Mouse (Mus musculus) stomach, adult 2 months (tissue): ENCODE data around the gene Dusp9. TPM values are rescaled to one million over a fixed set of nuclear protein-coding genes. Genes with fewer than 3 reads are reported as not detected.

Experiments
- polyA plus RNA-seq: library from polyadenylated mRNA; depleted of rRNA; stranded (reverse); fragments of >200 nt; gene quantifications from 2 replicates; pipeline ENCODE4 v1.2.3, GENCODE M21; 2012; rRNA removed

Dusp9 gene
- 0.37 and 0.69 TPM in 2 replicates for polyA plus RNA-seq

GRCm38 (mm10) chrX:73639255-73639675 is at the start of gene Dusp9:
Gene Dusp9, plus strand, starts transcription at chrX:73639419.

DNA sequence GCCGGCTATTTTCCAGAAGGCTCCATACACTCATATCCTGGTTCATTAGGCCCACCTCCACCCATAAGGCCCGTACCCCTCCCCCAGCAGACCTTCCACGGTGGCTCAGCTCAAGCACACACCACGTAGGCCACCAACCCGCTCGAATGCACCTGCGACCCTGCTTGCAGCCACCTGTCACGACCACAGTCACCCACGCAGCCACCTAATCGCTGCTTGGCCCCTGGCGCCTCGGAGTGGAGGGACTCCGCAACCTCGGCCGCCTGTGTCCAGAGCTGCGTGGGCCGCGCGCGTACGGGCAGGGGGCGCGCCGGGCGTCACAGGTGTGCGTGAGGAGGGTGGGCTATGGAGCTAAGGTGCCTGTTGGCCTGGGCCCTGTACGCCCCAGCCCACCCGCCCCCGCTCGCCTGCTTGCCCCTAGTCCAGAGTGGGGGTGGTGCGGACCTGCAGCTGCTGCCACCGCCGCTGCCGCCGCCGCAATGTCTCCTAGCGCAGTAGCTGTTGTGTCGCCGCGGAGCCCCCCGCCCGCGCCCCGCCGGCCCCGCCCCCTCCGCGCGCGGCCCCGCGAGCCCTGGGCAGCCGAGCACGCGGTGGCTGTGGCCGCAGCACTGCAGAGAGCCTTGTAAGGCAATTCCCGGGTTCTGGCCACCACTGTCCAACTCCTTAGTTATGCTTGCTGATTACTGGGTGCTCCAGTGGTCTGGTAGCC is 20.5 kb downstream of the Dusp9 start, which contains the start of gene Pnck:
TSS of gene Pnck (minus strand) at position 543 of the 709 bp plus-strand sequence.

GRCm38 (mm10) chrX:73672879-73673618 is 33.8 kb downstream of the Dusp9 start, which contains the start of gene Slc6a8:
Gene Slc6a8, plus strand, starts transcription at chrX:73673150.

Other genes with a start within 250 kb of the Dusp9 start
- not detected in 2 replicates for gene Gm18336, start 240.7 kb upstream of the Dusp9 start, polyA plus RNA-seq
- gene Zfp92, start 228.3 kb upstream of the Dusp9 start, polyA plus RNA-seq, result 0.03 TPM in 1 of 2 replicates, not detected in the other
- 97.8 and 195 TPM in 2 replicates for gene Trex2, start 204.1 kb upstream of the Dusp9 start, polyA plus RNA-seq
- gene Haus7, start 180.4 kb upstream of the Dusp9 start, polyA plus RNA-seq, result 6.3 and 7.0 TPM in 2 replicates
- gene Bgn, start 155.8 kb upstream of the Dusp9 start, polyA plus RNA-seq, result 139 and 158 TPM in 2 replicates
- 0.06 and 0.10 TPM in 2 replicates for gene Atp2b3, start 136.3 kb upstream of the Dusp9 start, polyA plus RNA-seq
- gene Pnck, start 20.7 kb downstream of the Dusp9 start, polyA plus RNA-seq, result 11.4 and 14.7 TPM in 2 replicates
- gene Slc6a8, start 33.7 kb downstream of the Dusp9 start, polyA plus RNA-seq, result 39.7 and 46.3 TPM in 2 replicates
- gene Bcap31, start 76.8 kb downstream of the Dusp9 start, polyA plus RNA-seq, result 10.6 and 15.5 TPM in 2 replicates
- 6.8 and 7.9 TPM in 2 replicates for gene Abcd1, start 77.2 kb downstream of the Dusp9 start, polyA plus RNA-seq
- gene Plxnb3, start 117.7 kb downstream of the Dusp9 start, polyA plus RNA-seq, result 0.62 and 1.2 TPM in 2 replicates
- gene Srpk3, start 135.0 kb downstream of the Dusp9 start, polyA plus RNA-seq, result 4.5 and 7.2 TPM in 2 replicates
- gene Idh3g, start 147.5 kb downstream of the Dusp9 start, polyA plus RNA-seq, result 58.7 and 79.3 TPM in 2 replicates
- 200 and 291 TPM in 2 replicates for gene Ssr4, start 147.6 kb downstream of the Dusp9 start, polyA plus RNA-seq
- 1.1 and 1.2 TPM in 2 replicates for gene Pdzd4, start 185.6 kb downstream of the Dusp9 start, polyA plus RNA-seq